In the genomic region with DNA sequence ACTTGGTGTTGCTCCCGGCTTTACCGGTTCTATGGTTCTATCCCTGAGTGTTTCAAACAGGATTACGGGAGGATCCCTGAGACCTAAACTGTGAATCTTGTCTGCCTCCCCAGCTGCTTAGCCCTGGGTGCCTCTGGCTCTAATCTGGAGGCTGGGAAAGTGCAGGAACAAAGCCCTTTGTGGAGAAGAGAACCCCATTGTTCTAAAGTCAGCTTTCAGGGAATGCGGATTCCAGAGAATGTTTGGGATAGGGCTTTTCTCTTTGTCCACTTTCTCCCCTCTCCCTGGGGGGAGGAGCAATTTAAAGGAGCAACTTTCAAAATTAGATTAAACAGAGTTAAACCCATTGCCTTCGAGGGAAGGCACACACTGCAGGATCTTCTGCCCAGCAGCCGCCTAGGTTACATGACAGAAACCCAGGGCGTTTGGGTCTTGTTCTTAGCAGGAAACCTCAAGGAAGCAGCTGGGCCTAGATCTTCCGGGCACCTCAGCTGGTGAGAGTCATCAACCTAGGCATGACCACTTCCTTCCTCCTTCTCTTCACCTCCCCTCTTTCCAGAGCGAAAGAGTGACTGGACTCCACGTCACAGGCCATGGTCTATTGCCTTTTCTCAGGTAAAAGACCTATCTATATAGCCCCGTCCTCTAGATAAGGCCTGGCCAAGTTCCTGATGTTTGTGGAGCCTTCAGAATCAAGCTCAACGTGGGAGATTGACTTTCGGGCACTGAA, we compare ENCODE assay signal across 8 mouse cellular contexts. TPM values are rescaled to one million over a fixed set of nuclear protein-coding genes. Genes with fewer than 3 reads are reported as not detected.
DNase-seq lines count a peak whose midpoint lies in the region; ATAC-seq and TF ChIP-seq lines count a peak whose summit lies in the region.

No protein-coding gene starts in this region.

- H3K36me3 ChIP-seq in thymus, adult 2 months (ENCODE audit: control insufficient read depth, insufficient read depth, low read length): no peaks in the 10 kb centered on the region

- no peaks in the 10 kb centered on the region for H3K27me3 ChIP-seq in thymus, adult 2 months (ENCODE audit: control insufficient read depth, insufficient read depth, low read length)

- H3K4me3 ChIP-seq in thymus, adult 2 months (ENCODE audit: control insufficient read depth, insufficient read depth, low read length): peak overlapping the region; percentile 92; the same call in 1 of the 2 replicates

- 26% methylated on average over 13 of the region's 13 CpGs for WGBS in thymus, adult 2 months

- no peak for TF ChIP-seq POLR2A in thymus, adult 2 months (IDR thresholded peaks at IDR 0.05; ENCODE audit: control insufficient read depth, extremely low read depth, insufficient read depth, low read length, poor library complexity)

- no peak for TF ChIP-seq CTCF in thymus, adult 2 months (IDR thresholded peaks at IDR 0.05; ENCODE audit: borderline replicate concordance, control insufficient read depth, extremely low read depth, insufficient read depth, low read length, poor library complexity)

- intact Hi-C loops in left cerebral cortex, postnatal 25 days (cut with DNase I): no loop called here

- peak; percentile 81 for ATAC-seq in granulocyte monocyte progenitor cell, adult 5-6 weeks (replicated peaks; ENCODE audit: poor library complexity, severe bottlenecking)

- H3K4me1 ChIP-seq in thymus, adult 2 months (replicated peaks; ENCODE audit: control insufficient read depth, insufficient read depth, low read length): peaks cover 39% of the 10 kb centered on the region

- H3K27ac ChIP-seq in thymus, adult 2 months (ENCODE audit: control insufficient read depth, insufficient read depth, low read length): peak overlapping the region; percentile 85

- DNase-seq in retina, postnatal 1 day: peak; percentile 71
- no peak for DNase-seq in retina, embryonic 14.5 days (ENCODE audit: low spot score)
- DNase-seq in lung, postnatal 4 days: peak; percentile 41 to 61
- peak; percentile 68 for DNase-seq in thymus, adult 2 months
- DNase-seq in left cerebral cortex, postnatal 25 days (ENCODE audit: low spot score in 2 of 2): no peak
- no peak for DNase-seq in c-Kit-positive CD71-positive TER-119-positive erythroid progenitor cells, embryonic 14.5 days (ENCODE audit: low spot score)
- no peak for DNase-seq in cerebellum, adult 9-10 months

RNA-seq across cellular contexts. Expression of a gene that starts 1.0 kb away (rescaled TPM):
- 0.21 TPM in 1 of 2 replicates, not detected in the other for total RNA-seq in granulocyte monocyte progenitor cell, adult 5-6 weeks (2014; fragmentation: Nextera tagmentation)
- total RNA-seq in granulocyte monocyte progenitor cell, adult 5-6 weeks (2017): 0.31 TPM in 1 of 2 replicates, not detected in the other
- 55.8 and 61.4 TPM in 2 replicates for polyA plus RNA-seq in thymus, adult 2 months (2012; rRNA removed)
- 100 to 1,000 TPM; 119 to 132 TPM for total RNA-seq in left cerebral cortex, postnatal 25 days (2021)

RNA-seq across cellular contexts. Expression of a gene that starts 41.5 kb away (rescaled TPM):
- total RNA-seq in granulocyte monocyte progenitor cell, adult 5-6 weeks (2014; fragmentation: Nextera tagmentation): 15.6 and 18.5 TPM in 2 replicates
- 15.8 and 21.6 TPM in 2 replicates for total RNA-seq in granulocyte monocyte progenitor cell, adult 5-6 weeks (2017)
- 24.8 and 26.2 TPM in 2 replicates for polyA plus RNA-seq in thymus, adult 2 months (2012; rRNA removed)
- total RNA-seq in left cerebral cortex, postnatal 25 days (2021): 1 to 10 TPM; 7.3 to 9.6 TPM

RNA-seq across cellular contexts. Expression of a gene that starts 55.7 kb away (rescaled TPM):
- not detected in 2 replicates for total RNA-seq in granulocyte monocyte progenitor cell, adult 5-6 weeks (2014; fragmentation: Nextera tagmentation)
- total RNA-seq in granulocyte monocyte progenitor cell, adult 5-6 weeks (2017): not detected in 2 replicates
- 0.11 and 0.13 TPM in 2 replicates for polyA plus RNA-seq in thymus, adult 2 months (2012; rRNA removed)
- total RNA-seq in left cerebral cortex, postnatal 25 days (2021): 100 to 1,000 TPM in 1 of 2 experiments, 10 to 100 TPM in 1; 81.8 to 112 TPM

Comparison
In these comparisons a context has a peak if more than half of its experiments do, and no peak if none do; other contexts are left out.
1. DNase-seq: peak in retina, postnatal 1 day (single experiment), lung, postnatal 4 days (2 of 2) and thymus, adult 2 months (single experiment); none in retina, embryonic 14.5 days (single experiment), left cerebral cortex, postnatal 25 days (0 of 2), c-Kit-positive CD71-positive TER-119-positive erythroid progenitor cells, embryonic 14.5 days (single experiment) and cerebellum, adult 9-10 months (single experiment).
2. RNA of a gene that starts 1.0 kb away (total RNA-seq): 119 to 132 TPM in left cerebral cortex, postnatal 25 days; 0.21 to 0.31 TPM in granulocyte monocyte progenitor cell, adult 5-6 weeks; every median in the first group is over 10 times any median in the second.
3. RNA of a gene that starts 55.7 kb away (total RNA-seq): 81.8 to 112 TPM in left cerebral cortex, postnatal 25 days; not detected in granulocyte monocyte progenitor cell, adult 5-6 weeks; every median in the first group is over 10 times any median in the second.